Mouse (Mus musculus) E14TG2a.4 (cell line): ENCODE measurements around the gene Olfr800.

Experiments
- H3K27me3 ChIP-seq: 2 replicates; pipeline ENCODE4 v1.6.1; 2014; ENCODE audit warnings: low read length, control low read depth; ENCODE audit not compliant: insufficient read depth
- H3K36me3 ChIP-seq: 2 replicates; pipeline ENCODE4 v1.6.1; 2014; ENCODE audit warnings: low read length, control low read depth; ENCODE audit not compliant: insufficient read depth
- H3K4me1 ChIP-seq: replicated peaks from 2 replicates; pipeline ENCODE4 v1.6.1; 2014; ENCODE audit warnings: low read depth, low read length, control low read depth
- H3K4me3 ChIP-seq: replicated peaks from 2 replicates; pipeline ENCODE4 v1.5.1; 2014; ENCODE audit warnings: mild to moderate bottlenecking, low read length
- H3K9me3 ChIP-seq: 2 replicates; pipeline ENCODE4 v1.6.1; 2014; ENCODE audit warnings: low read length, control low read depth
- CTCF ChIP-seq: conservative IDR thresholded peaks from 2 replicates; pipeline ENCODE4 v1.5.1; 2014; ENCODE audit warnings: low read length
- NANOG ChIP-seq: IDR thresholded peaks from 2 replicates; pipeline ENCODE4 v1.6.1; 2014; ENCODE audit warnings: borderline replicate concordance, low read length, mixed read lengths
- POU5F1 ChIP-seq: IDR thresholded peaks from 2 replicates; pipeline ENCODE4 v1.6.1; 2014; ENCODE audit warnings: low read length, borderline replicate concordance

The Olfr800 gene

GRCm38 (mm10) chr10:129694186-129694585, 36.7 kb downstream of the Olfr800 start, which contains the start of gene Olfr803:
Gene Olfr803 (minus strand): TSS chr10:129694286.
- TF ChIP-seq NANOG = no peak
- TF ChIP-seq POU5F1 = no peak
- no peak for TF ChIP-seq CTCF
- Histone ChIP-seq H3K4me3 (no peak within 1 kb of the TSS), H3K27me3 (no peaks in the 10 kb centered on the region), H3K4me1 (no peaks in the 10 kb centered on the region), H3K9me3 (no peaks in the 10 kb centered on the region), H3K36me3 (no peaks in the 10 kb centered on the region)

- Histone ChIP-seq H3K36me3 (no peaks in the 10 kb centered on the region), H3K9me3 (no peaks in the 10 kb centered on the region), H3K4me1 (no peaks in the 10 kb centered on the region), H3K27me3 (no peaks in the 10 kb centered on the region), H3K4me3 (no peak within 1 kb of the TSS)
- no peak for TF ChIP-seq CTCF
- no peak for TF ChIP-seq POU5F1
- TF ChIP-seq NANOG = no peak
Measured at GRCm38 (mm10) chr10:129702910-129703309, 45.4 kb downstream of the Olfr800 start, which contains the start of gene Olfr804. Gene Olfr804 (plus strand): TSS chr10:129703210.
